Mouse (Mus musculus) ES-E14 (cell line): ENCODE measurements at regions not wholly inside any gene's neighbourhood (a gene's known extent, or its start where the extent isn't known, plus 50 kb on each side); places are given as distances from the start of the nearest gene placed in this dataset.

Experiments used
- DNase-seq: peaks from one replicate; pipeline ENCODE4 v3.0.0-alpha.2; 2013; ENCODE audit warnings: low read depth, low spot score
- H3K27ac ChIP-seq: 2 replicates; pipeline ENCODE4 v1.5.1; 2012; ENCODE audit warnings: low read depth, mild to moderate bottlenecking, low read length, moderate library complexity, mixed read lengths; ENCODE audit not compliant: poor library complexity, insufficient read depth, severe bottlenecking
- H3K36me3 ChIP-seq: 2 replicates; pipeline ENCODE4 v1.6.1; 2012; ENCODE audit warnings: mild to moderate bottlenecking, low read length, moderate library complexity, mixed read lengths; ENCODE audit not compliant: control insufficient read depth, poor library complexity, insufficient read depth, severe bottlenecking
- H3K4me1 ChIP-seq, 2 experiments: fragments of 150-350 bp in 1 of 2; sonication (generic) in 1 of 2; 2 replicates each; pipeline ENCODE4 v1.6.1; 2012; ENCODE audit warnings: low read length in 2 of 2, mild to moderate bottlenecking in 1 of 2, mixed read lengths in 1 of 2; ENCODE audit not compliant: control insufficient read depth in 2 of 2, insufficient read depth in 2 of 2, poor library complexity in 1 of 2
- H3K4me3 ChIP-seq, 2 experiments: fragments of 150-350 bp in 1 of 2; sonication (generic) in 1 of 2; 2 replicates each; pipeline ENCODE4 v1.5.1; 2012; ENCODE audit warnings: low read length in 2 of 2, low read depth in 1 of 2, mild to moderate bottlenecking in 1 of 2, mixed read lengths in 1 of 2; ENCODE audit not compliant: insufficient read depth in 1 of 2, poor library complexity in 1 of 2, severe bottlenecking in 1 of 2
- H3K9ac ChIP-seq: 2 replicates; pipeline ENCODE4 v1.6.1; 2012; ENCODE audit warnings: low read depth, mild to moderate bottlenecking, low read length, mixed read lengths; ENCODE audit not compliant: poor library complexity, insufficient read depth, severe bottlenecking
- H3K9me3 ChIP-seq: fragments of 150-350 bp; sonication (generic); 2 replicates; pipeline ENCODE4 v1.6.1; 2012; ENCODE audit warnings: low read depth, mild to moderate bottlenecking, low read length; ENCODE audit not compliant: control insufficient read depth, insufficient read depth
- CHD2 ChIP-seq: IDR thresholded peaks from 2 replicates; pipeline ENCODE4 v1.6.1; 2014; ENCODE audit warnings: mild to moderate bottlenecking, low read depth, low read length, inconsistent platforms
- HCFC1 ChIP-seq: IDR thresholded peaks from 2 replicates; pipeline ENCODE4 v1.6.1; 2012; ENCODE audit warnings: low read length, inconsistent platforms, borderline replicate concordance; ENCODE audit not compliant: insufficient read depth
- MAFK ChIP-seq: IDR thresholded peaks from 2 replicates; pipeline ENCODE4 v1.6.1; 2014; ENCODE audit warnings: mild to moderate bottlenecking, low read depth, low read length, inconsistent platforms; ENCODE audit not compliant: insufficient read depth
- ZC3H11A ChIP-seq: IDR thresholded peaks from 2 replicates; pipeline ENCODE4 v1.6.1; 2012; ENCODE audit warnings: low read depth, mild to moderate bottlenecking, inconsistent platforms, low read length, borderline replicate concordance
- ZNF384 ChIP-seq: IDR thresholded peaks from 2 replicates; pipeline ENCODE4 v1.6.1; 2012; ENCODE audit warnings: low read depth, low read length, inconsistent platforms
- in situ Hi-C, 2 experiments: fragments of 600-800 bp; cut with MboI; formaldehyde crosslinking; loops; one replicate each; pipeline ENCODE4 v1.15.1; 2025; ENCODE audit warnings: low sequenced_read_pairs in 2 of 2, inconsistent platforms in 1 of 2; ENCODE audit not compliant: unreplicated experiment in 2 of 2

DNA sequence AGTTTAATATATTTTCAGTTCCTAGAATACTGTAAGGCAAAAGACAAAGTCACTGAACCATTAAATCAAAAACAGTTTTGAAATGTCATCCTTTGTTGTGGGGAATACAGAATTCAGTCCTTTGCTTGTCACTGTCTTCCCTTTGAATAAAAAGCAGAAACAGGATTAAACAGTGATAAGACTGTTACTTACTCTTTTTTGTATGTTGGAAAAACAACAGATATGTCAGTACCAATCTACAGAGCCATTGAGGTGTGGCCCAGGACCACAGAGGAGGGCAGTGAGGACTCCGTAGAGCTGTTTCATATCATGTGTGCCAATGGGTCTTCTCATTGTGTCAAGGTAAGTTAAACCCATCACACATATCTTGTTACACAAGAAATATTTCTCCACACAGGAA lies 55.6 kb upstream of the Mbnl1 start:
- no peak overlapping the region for H3K9ac ChIP-seq
- no peak for TF ChIP-seq CHD2
- TF ChIP-seq ZNF384 = no peak
- no peaks in the 10 kb centered on the region for H3K4me1 ChIP-seq
- in situ Hi-C loops = no loop called here
- no peaks in the 10 kb centered on the region for H3K36me3 ChIP-seq
- DNase-seq = no peak
- no peaks in the 10 kb centered on the region for H3K9me3 ChIP-seq
- no peak overlapping the region for H3K4me3 ChIP-seq
- H3K27ac ChIP-seq = no peak overlapping the region

DNA sequence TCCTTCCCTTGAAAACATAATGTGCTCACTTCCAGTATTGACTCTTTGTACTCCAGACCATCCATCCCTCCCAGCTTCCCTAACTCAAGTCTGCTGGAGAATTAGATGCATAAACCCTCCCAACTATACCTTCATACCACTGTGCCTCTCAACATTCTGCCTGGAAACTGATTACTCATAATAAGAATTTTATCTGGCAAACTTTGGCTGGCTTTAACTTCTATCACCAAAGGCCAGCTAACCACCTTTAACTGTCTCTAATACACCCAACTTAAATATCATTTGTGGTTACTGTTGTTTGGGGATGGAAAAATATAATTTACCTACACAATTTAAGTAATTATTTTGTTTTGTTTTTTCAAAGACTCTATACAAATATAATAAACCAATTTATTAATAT lies 54.0 kb upstream of the Mbnl1 start:
- H3K27ac ChIP-seq = no peak overlapping the region
- H3K36me3 ChIP-seq = no peaks in the 10 kb centered on the region
- TF ChIP-seq MAFK (no peak), HCFC1 (no peak), CHD2 (no peak), ZC3H11A (no peak), ZNF384 (no peak)
- no peak overlapping the region for H3K9ac ChIP-seq
- no peak for DNase-seq
- H3K9me3 ChIP-seq = no peaks in the 10 kb centered on the region
- H3K4me1 ChIP-seq = no peaks in the 10 kb centered on the region
- no peak overlapping the region for H3K4me3 ChIP-seq
- in situ Hi-C loops = no loop called here

DNA sequence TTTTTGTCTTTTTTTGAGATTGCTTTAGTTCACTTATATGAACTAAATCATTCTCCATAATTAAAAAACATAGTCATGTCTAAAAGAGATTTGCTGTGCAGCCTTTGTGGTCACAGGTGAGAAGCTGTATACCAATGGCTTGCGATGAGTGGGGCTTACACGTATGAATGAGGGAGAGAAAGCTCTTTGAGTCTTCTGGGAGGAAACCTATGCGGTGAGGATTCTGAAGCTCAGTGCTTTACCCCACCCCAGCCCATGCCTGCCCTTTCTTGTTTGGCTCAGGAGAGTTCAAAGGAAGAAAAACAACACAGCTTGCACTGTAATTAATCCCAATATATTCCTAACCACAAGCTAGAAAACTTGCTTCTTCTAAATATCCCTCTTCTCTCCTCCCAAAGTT lies 53.4 kb upstream of the Mbnl1 start:
- DNase-seq = no peak
- H3K27ac ChIP-seq = no peak overlapping the region
- H3K9ac ChIP-seq = no peak overlapping the region
- H3K4me1 ChIP-seq = no peaks in the 10 kb centered on the region
- H3K4me3 ChIP-seq = no peak overlapping the region
- in situ Hi-C loops = no loop called here
- H3K9me3 ChIP-seq = no peaks in the 10 kb centered on the region
- no peaks in the 10 kb centered on the region for H3K36me3 ChIP-seq
- TF ChIP-seq MAFK = no peak
- no peak for TF ChIP-seq CHD2
- TF ChIP-seq ZNF384 = no peak
- TF ChIP-seq HCFC1 = no peak
- no peak for TF ChIP-seq ZC3H11A
